Comparison of ENCODE assay signal across 17 mouse cellular contexts in the genomic region with DNA sequence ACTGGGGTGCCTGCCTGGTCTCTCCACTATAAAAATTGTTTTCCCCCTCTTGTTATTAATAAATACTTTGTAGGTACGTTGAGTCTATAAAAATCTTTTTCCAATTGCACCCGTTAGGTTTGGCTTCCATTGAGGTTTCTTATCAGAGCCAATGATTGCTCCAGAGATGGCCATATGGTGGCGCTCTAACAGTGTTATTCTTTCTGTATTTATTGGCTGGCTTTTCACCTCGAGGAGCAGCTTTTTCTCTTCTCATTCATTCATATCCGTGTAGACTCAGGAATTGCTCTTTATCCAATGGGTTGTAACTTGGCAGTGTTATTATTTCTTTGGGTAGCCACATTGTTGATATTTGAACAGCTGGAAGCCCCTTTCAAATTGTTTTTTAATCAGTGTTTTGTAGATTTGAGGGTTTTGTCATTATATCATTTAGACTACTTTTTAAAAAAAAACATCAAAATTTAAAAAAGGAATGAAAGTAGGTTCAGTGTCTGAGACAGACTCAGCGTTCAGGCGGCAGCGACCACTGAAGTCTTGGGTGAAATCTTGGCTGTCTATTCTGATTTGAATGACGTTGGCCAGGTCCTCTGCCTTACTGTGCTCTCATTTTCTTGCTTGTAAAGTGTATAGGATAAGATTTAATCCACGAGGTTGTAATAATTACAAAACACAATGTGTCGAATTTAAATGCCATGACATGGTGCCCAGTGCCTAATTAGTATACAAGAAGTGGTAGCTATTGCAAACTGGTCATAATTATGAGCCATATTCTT. TPM values are rescaled to one million over a fixed set of nuclear protein-coding genes. Genes with fewer than 3 reads are reported as not detected.
DNase-seq lines count a peak whose midpoint lies in the region; ATAC-seq and TF ChIP-seq lines count a peak whose summit lies in the region.
"Had no signal": no experiment of that assay in that cellular context is flagged by ENCODE, and none has a peak within 500 bp of the region (broad histone marks: within the 10 kb centered on the region; RNA-seq: fewer than 3 reads in every experiment).

No protein-coding gene starts in this region.

- WGBS in heart, embryonic 11.5 days (ENCODE audit: insufficient replicate concordance): 43% methylated on average over 11 of the region's 11 CpGs

- no peak for ATAC-seq in heart, embryonic 11.5 days (replicated peaks; ENCODE audit: insufficient number of reproducible peaks, low FRiP score, low TSS enrichment)
- no peak for ATAC-seq in erythroblast, adult 5-6 weeks (replicated peaks; ENCODE audit: low FRiP score, poor library complexity, severe bottlenecking)

- no peaks in the 10 kb centered on the region for H3K4me1 ChIP-seq in heart, embryonic 11.5 days (ENCODE audit: control insufficient read depth, insufficient read depth, low read length)
- peaks cover 5% of the 10 kb centered on the region for H3K4me1 ChIP-seq in E14TG2a.4 (replicated peaks; ENCODE audit: low read depth, low read length)
- H3K4me1 ChIP-seq: lung, embryonic 15.5 days had no signal

- no peaks in the 10 kb centered on the region for H3K36me3 ChIP-seq in heart, embryonic 11.5 days (ENCODE audit: control insufficient read depth, insufficient read depth, low read length)
- no peaks in the 10 kb centered on the region for H3K36me3 ChIP-seq in E14TG2a.4 (ENCODE audit: insufficient read depth, low read length)
- H3K36me3 ChIP-seq: hindbrain, embryonic 10.5 days; lung, embryonic 15.5 days; neural tube, embryonic 15.5 days had no signal

- H3K9ac ChIP-seq in heart, embryonic 11.5 days (ENCODE audit: low read depth, low read length): no peak overlapping the region
- H3K9ac ChIP-seq: lung, embryonic 15.5 days; neural tube, embryonic 15.5 days had no signal

- no peak overlapping the region for H3K4me3 ChIP-seq in heart, embryonic 11.5 days (ENCODE audit: low read depth, low read length)
- no peak overlapping the region for H3K4me3 ChIP-seq in E14TG2a.4 (replicated peaks; ENCODE audit: low read length)
- H3K4me3 ChIP-seq: erythroblast, embryonic 14.5 days; hindbrain, embryonic 10.5 days; lung, embryonic 15.5 days; neural tube, embryonic 15.5 days had no signal

- no peaks in the 10 kb centered on the region for H3K27me3 ChIP-seq in heart, embryonic 11.5 days (ENCODE audit: control insufficient read depth, insufficient read depth, low read length)
- H3K27me3 ChIP-seq in E14TG2a.4 (ENCODE audit: insufficient read depth, low read length): peaks cover 13% of the 10 kb centered on the region; the same call in 1 of the 2 replicates
- H3K27me3 ChIP-seq: lung, embryonic 15.5 days; neural tube, embryonic 15.5 days had no signal

- no peaks in the 10 kb centered on the region for H3K9me3 ChIP-seq in heart, embryonic 11.5 days (replicated peaks; ENCODE audit: control insufficient read depth, low read length)
- no peaks in the 10 kb centered on the region for H3K9me3 ChIP-seq in E14TG2a.4 (ENCODE audit: low read length)
- H3K9me3 ChIP-seq: hindbrain, embryonic 10.5 days; lung, embryonic 15.5 days; neural tube, embryonic 15.5 days had no signal

- TF ChIP-seq CTCF in E14TG2a.4 (conservative IDR thresholded peaks at IDR 0.05; ENCODE audit: low read length): peak; percentile 40
- TF ChIP-seq CTCF in brain, embryonic 14.5 days (IDR thresholded peaks at IDR 0.05; ENCODE audit: borderline replicate concordance, extremely low read depth, insufficient read depth, insufficient read length): peak; percentile 16; the same call in 1 of the 2 replicates

- no peak overlapping the region for H3K4me2 ChIP-seq in heart, embryonic 11.5 days
- H3K4me2 ChIP-seq: liver, embryonic 11.5 days; lung, embryonic 15.5 days; neural tube, embryonic 15.5 days had no signal

- no peak overlapping the region for H3K27ac ChIP-seq in heart, embryonic 11.5 days (ENCODE audit: low read depth, low read length)
- H3K27ac ChIP-seq: hindbrain, embryonic 10.5 days; lung, embryonic 15.5 days; neural tube, embryonic 15.5 days had no signal

- TF ChIP-seq POLR2A in brain, embryonic 14.5 days (IDR thresholded peaks at IDR 0.05; ENCODE audit: borderline replicate concordance, extremely low read depth, insufficient read depth, insufficient read length, poor library complexity, severe bottlenecking): no peak

- peak; percentile 18 for DNase-seq in heart, postnatal 4 days
- DNase-seq in left cerebral cortex, postnatal 4 days: peak; percentile 9
- no peak for DNase-seq in left cerebral cortex, postnatal 36 days (ENCODE audit: low spot score in 2 of 2)
- DNase-seq in brain, embryonic 14.5 days (ENCODE audit: low read depth): no peak
- DNase-seq in thymus, postnatal 36 days: no peak
- DNase-seq: cerebellum, adult 18-20 months; kidney, adult 18-20 months; spleen, adult 18-20 months; thymus, postnatal 4 days had no signal

- intact Hi-C loops in left cerebral cortex, postnatal 4 days (cut with DNase I): no loop called here
- intact Hi-C loops in left cerebral cortex, postnatal 36 days (cut with DNase I): loop anchor here (10.0 kb wide), 1 partner anchor 1004 kb away; no protein-coding TSS in a partner anchor

RNA-seq across cellular contexts. Expression of a gene that starts 24.2 kb away (rescaled TPM):
- 1 to 10 TPM; 9.1 to 9.8 TPM for total RNA-seq in heart, postnatal 4 days (2021)
- polyA plus RNA-seq in heart, embryonic 11.5 days (2014; fragmentation: Nextera tagmentation; extraction: Ambion mirVana): 30.4 and 38.9 TPM in 2 replicates
- total RNA-seq in left cerebral cortex, postnatal 4 days (2021): 10 to 100 TPM; 14.1 to 17.2 TPM
- total RNA-seq in left cerebral cortex, postnatal 36 days (2021): 10 to 100 TPM; 18.3 to 20.5 TPM
- 21.2 and 26.9 TPM in 2 replicates for polyA plus RNA-seq in brain, embryonic 14.5 days (2012; rRNA removed)
- total RNA-seq in erythroblast, adult 5-6 weeks (2015; ENCODE audit: low replicate concordance): 14.8 and 17.6 TPM in 2 replicates
- total RNA-seq in erythroblast, adult 5-6 weeks (2017; ENCODE audit: low replicate concordance): 15.8 and 27.3 TPM in 2 replicates

RNA-seq across cellular contexts. Expression of a gene that starts 49.2 kb away (rescaled TPM):
- total RNA-seq in heart, postnatal 4 days (2021): 1 to 10 TPM; 2.0 to 2.4 TPM
- 0.27 and 0.31 TPM in 2 replicates for polyA plus RNA-seq in heart, embryonic 11.5 days (2014; fragmentation: Nextera tagmentation; extraction: Ambion mirVana)
- under 1 TPM; 0.44 to 0.52 TPM for total RNA-seq in left cerebral cortex, postnatal 4 days (2021)
- total RNA-seq in left cerebral cortex, postnatal 36 days (2021): under 1 TPM; 0.41 to 0.42 TPM
- polyA plus RNA-seq in brain, embryonic 14.5 days (2012; rRNA removed): 0.19 and 0.40 TPM in 2 replicates
- total RNA-seq in erythroblast, adult 5-6 weeks (2015; ENCODE audit: low replicate concordance): 17.3 and 37.1 TPM in 2 replicates
- total RNA-seq in erythroblast, adult 5-6 weeks (2017; ENCODE audit: low replicate concordance): 5.7 and 9.2 TPM in 2 replicates
- polyA plus RNA-seq: erythroblast, embryonic 14.5 days had no signal

RNA-seq across cellular contexts. Expression of a gene that starts 49.7 kb away (rescaled TPM):
- 10 to 100 TPM; 80.8 to 82.8 TPM for total RNA-seq in heart, postnatal 4 days (2021)
- 110 and 114 TPM in 2 replicates for polyA plus RNA-seq in heart, embryonic 11.5 days (2014; fragmentation: Nextera tagmentation; extraction: Ambion mirVana)
- 10 to 100 TPM; 41.2 to 46.1 TPM for total RNA-seq in left cerebral cortex, postnatal 4 days (2021)
- total RNA-seq in left cerebral cortex, postnatal 36 days (2021): 10 to 100 TPM; 63.4 to 66.4 TPM
- polyA plus RNA-seq in brain, embryonic 14.5 days (2012; rRNA removed): 72.5 and 94.4 TPM in 2 replicates
- 53.4 and 61.2 TPM in 2 replicates for total RNA-seq in erythroblast, adult 5-6 weeks (2015; ENCODE audit: low replicate concordance)
- total RNA-seq in erythroblast, adult 5-6 weeks (2017; ENCODE audit: low replicate concordance): 48.5 and 53.2 TPM in 2 replicates

Comparison
In these comparisons a context has a peak if more than half of its experiments do, and no peak if none do; other contexts are left out.
1. DNase-seq: peak in heart, postnatal 4 days (single experiment) and left cerebral cortex, postnatal 4 days (single experiment); none in left cerebral cortex, postnatal 36 days (0 of 2), brain, embryonic 14.5 days (single experiment) and thymus, postnatal 36 days (0 of 2).